Mouse (Mus musculus) heart, adult 2 months (tissue): Measurements from ENCODE around the gene Lbx1. TPM values are rescaled to one million over a fixed set of nuclear protein-coding genes. Genes with fewer than 3 reads are reported as not detected.

Source experiments
- DNase-seq, 2 experiments: peaks; one replicate each; pipeline ENCODE4 v3.0.0; 2021
- H3K27ac ChIP-seq: fragments of 200-600 bp; 2 replicates; pipeline ENCODE4 v1.8.1; 2022
- H3K27me3 ChIP-seq: fragments of 200-500 bp; 2 replicates; pipeline ENCODE4 v1.6.1; 2012; ENCODE audit warnings: mild to moderate bottlenecking, low read length, inconsistent platforms, mixed read lengths; ENCODE audit not compliant: control insufficient read depth, insufficient read depth
- H3K36me3 ChIP-seq: fragments of 200-500 bp; 2 replicates; pipeline ENCODE4 v1.6.1; 2012; ENCODE audit warnings: low read length, inconsistent platforms; ENCODE audit not compliant: control insufficient read depth, insufficient read depth
- H3K4me1 ChIP-seq: fragments of 200-500 bp; 2 replicates; pipeline ENCODE4 v1.6.1; 2011; ENCODE audit warnings: low read length; ENCODE audit not compliant: control insufficient read depth, insufficient read depth
- H3K4me3 ChIP-seq: fragments of 200-600 bp; 2 replicates; pipeline ENCODE4 v1.8.1; 2022
- H3K79me2 ChIP-seq: fragments of 200-500 bp; replicated peaks from 2 replicates; pipeline ENCODE4 v1.6.1; 2012; ENCODE audit warnings: mild to moderate bottlenecking, inconsistent platforms, low read length, moderate library complexity, mixed read lengths; ENCODE audit not compliant: control insufficient read depth, insufficient read depth
- H3K9ac ChIP-seq: fragments of 200-500 bp; 2 replicates; pipeline ENCODE4 v1.6.1; 2012; ENCODE audit warnings: low read depth, mild to moderate bottlenecking, control low read depth, inconsistent platforms, low read length, mixed read lengths
- CTCF ChIP-seq: fragments of 200-600 bp; IDR thresholded peaks from 2 replicates; pipeline ENCODE4 v1.8.1; 2022; ENCODE audit warnings: antibody characterized with exemption, mild to moderate bottlenecking, moderate library complexity
- EP300 ChIP-seq: fragments of 200-500 bp; IDR thresholded peaks from 2 replicates; pipeline ENCODE4 v1.6.1; 2011; ENCODE audit warnings: low read depth, low read length, control low read depth; ENCODE audit not compliant: insufficient read depth
- POLR2A ChIP-seq: fragments of 200-500 bp; IDR thresholded peaks from 2 replicates; pipeline ENCODE4 v1.6.1; 2011; ENCODE audit warnings: mild to moderate bottlenecking, low read depth, low read length, control low read depth; ENCODE audit not compliant: insufficient read depth
- WGBS: fragments of 180-500 bp; shearing (Covaris S2); methylation state at CpG from one replicate; pipeline ENCODE4 v1.1.7; 2018; 5-methylcytosine and 5-hydroxymethylcytosine counted together
- intact Hi-C: fragments of 180-260 bp; cut with DNase I; formaldehyde crosslinking; loops from one replicate; pipeline ENCODE4 v1.15.1; 2025
- polyA plus RNA-seq: library from polyadenylated mRNA; depleted of rRNA; stranded (reverse); fragments of >200 nt; gene quantifications from 2 replicates; pipeline ENCODE4 v1.2.3, GENCODE M21; 2012
- total RNA-seq, 2 experiments: library from RNA; stranded (reverse); gene quantifications; 2 replicates each; pipeline ENCODE4 v1.2.3; 2021

Lbx1 gene
- total and polyA plus RNA-seq, 3 experiments, result 0.14 TPM; not detected in 2

DNA sequence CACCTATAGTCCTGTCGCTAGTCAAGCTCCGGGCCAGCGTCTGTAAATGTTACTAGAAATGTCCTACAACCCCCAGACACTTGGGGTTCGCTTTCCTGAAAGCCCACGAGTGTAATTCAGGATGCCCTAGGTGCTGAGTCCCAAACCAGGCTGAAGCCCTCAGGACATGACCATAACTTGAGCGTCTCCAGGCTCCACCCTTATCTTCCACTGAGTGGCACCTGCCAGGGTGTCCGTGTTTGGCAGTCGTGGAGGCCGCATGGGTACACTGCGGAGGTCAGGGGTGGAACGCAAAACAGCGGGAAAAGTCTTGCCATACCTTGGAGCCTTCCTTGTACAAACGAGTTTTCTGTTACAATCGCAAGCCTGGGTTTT is 3.6 kb downstream of the Lbx1 start:
- DNase-seq, result no peak
- TF ChIP-seq CTCF, result no peak
- TF ChIP-seq POLR2A, result no peak
- no peak for TF ChIP-seq EP300
- 5% methylated on average over 14 of the region's 14 CpGs for WGBS
- H3K4me3 ChIP-seq, result no peak overlapping the region
- H3K27ac ChIP-seq, result no peak overlapping the region
- H3K79me2 ChIP-seq, result no peaks in the 10 kb centered on the region
- intact Hi-C loops, result loop anchor here (10.0 kb wide), 1 partner anchor 477 kb away; the partner anchor contains the start of gene Pax2
- peaks cover 65% of the 10 kb centered on the region for H3K27me3 ChIP-seq
- no peak overlapping the region for H3K9ac ChIP-seq
- peaks cover 4% of the 10 kb centered on the region for H3K4me1 ChIP-seq
- H3K36me3 ChIP-seq, result no peaks in the 10 kb centered on the region

DNA sequence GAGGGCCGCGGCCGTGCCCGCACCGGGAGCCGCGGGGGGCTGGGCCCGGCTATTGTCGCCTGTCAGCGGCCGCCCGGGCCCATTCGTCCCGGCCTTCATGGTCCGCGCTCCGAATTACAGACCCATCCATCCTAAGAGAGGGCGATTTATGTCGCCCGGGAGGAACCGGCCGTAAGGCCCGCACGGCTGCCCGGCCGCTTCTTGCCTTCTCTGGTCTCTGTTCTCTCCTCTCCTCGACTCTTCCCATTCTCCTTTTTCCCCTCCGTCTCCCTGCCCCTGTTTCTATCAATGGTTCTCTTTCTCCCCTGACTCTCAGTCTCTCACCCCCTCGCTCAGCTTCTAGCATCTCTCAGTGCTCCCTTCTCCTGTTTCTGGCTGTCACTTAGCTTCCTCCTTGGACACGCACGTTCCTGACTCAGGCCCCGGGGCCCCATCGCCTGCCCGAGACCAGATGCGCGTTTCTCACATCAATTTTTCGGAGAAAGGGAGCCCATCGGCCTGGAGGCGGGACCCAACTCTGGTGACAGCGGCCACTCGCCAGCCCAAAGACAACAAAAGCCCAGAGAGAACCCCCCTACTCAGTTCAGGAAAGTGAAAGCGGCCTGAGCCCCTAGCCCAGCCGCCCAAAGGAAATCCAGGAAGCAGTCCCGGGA is 4.1 kb downstream of the Lbx1 start:
- Histone ChIP-seq H3K27ac (no peak overlapping the region), H3K79me2 (no peaks in the 10 kb centered on the region), H3K9ac (no peak overlapping the region), H3K36me3 (no peaks in the 10 kb centered on the region), H3K27me3 (peaks cover 67% of the 10 kb centered on the region), H3K4me3 (no peak overlapping the region), H3K4me1 (peaks cover 4% of the 10 kb centered on the region)
- TF ChIP-seq EP300 (no peak), CTCF (no peak), POLR2A (no peak)
- peak; percentile 22 to 57 for DNase-seq
- 2% methylated on average over 44 of the region's 44 CpGs for WGBS
- intact Hi-C loops, result loop anchor here (10.0 kb wide), 1 partner anchor 477 kb away; the partner anchor contains the start of gene Pax2

DNA sequence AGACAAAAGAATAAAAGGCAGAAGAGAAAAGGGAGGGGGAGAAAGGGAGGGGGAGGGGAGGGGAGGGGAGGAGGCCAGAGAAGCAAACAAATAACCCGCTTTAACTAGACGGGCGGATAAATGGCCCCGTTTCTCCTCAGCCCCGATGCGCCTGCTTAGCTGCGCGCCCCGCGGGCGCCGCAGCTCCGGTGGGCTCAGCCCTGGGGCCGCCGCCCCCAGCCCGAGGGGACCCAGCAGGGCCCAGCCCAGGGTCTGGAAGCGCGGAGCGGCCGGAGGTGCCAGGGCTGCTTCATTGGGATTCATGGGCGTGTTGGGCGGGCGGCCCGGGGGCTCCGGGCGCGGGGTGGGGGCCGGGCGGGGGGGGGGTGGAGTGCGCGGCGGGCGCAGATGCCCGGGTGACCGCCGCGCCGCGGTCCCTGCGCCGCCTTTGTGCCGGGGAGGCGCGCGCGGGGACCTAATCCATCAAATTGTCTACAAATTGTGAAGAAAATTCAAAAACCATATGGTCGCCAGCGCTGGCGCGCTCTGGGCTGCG is 4.7 kb downstream of the Lbx1 start:
- intact Hi-C loops, result loop anchor here (10.0 kb wide), 1 partner anchor 476 kb away; the partner anchor contains the start of gene Pax2
- DNase-seq, result no peak

DNA sequence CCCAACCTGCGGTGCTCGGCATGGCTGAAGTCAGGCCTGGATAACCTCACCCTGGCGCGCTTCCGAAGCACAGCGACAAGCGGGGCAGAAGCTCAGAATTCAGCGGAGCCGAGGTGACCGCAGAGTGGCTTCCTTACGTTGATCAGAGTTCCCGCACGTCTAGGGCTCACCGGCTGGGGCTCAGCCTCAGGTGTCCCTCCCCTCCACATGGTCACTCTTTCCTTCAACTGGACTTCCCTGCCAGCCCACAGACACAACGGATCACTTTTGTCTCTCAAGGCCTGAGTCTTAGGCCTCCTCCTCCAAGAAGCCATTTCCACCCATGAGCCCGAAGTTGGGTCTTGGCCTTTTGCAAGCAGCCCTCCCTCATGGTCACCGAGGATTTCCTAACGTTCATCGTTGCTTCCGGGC is 5.4 kb downstream of the Lbx1 start:
- H3K79me2 ChIP-seq, result no peaks in the 10 kb centered on the region
- H3K27me3 ChIP-seq, result peaks cover 61% of the 10 kb centered on the region
- no peak overlapping the region for H3K4me3 ChIP-seq
- H3K9ac ChIP-seq, result no peak overlapping the region
- no peak overlapping the region for H3K27ac ChIP-seq
- peak; percentile 20 to 50 for DNase-seq
- H3K4me1 ChIP-seq, result peaks cover 4% of the 10 kb centered on the region
- intact Hi-C loops, result loop anchor here (10.0 kb wide), 1 partner anchor 475 kb away; the partner anchor contains the start of gene Pax2
- no peak for TF ChIP-seq EP300
- TF ChIP-seq CTCF, result no peak
- no peak for TF ChIP-seq POLR2A
- 6% methylated on average over 20 of the region's 20 CpGs for WGBS
- no peaks in the 10 kb centered on the region for H3K36me3 ChIP-seq

More for the DNA sequence above, 4.7 kb downstream of the Lbx1 start:
- Histone ChIP-seq H3K4me1 (peaks cover 4% of the 10 kb centered on the region), H3K9ac (no peak overlapping the region), H3K79me2 (no peaks in the 10 kb centered on the region), H3K27me3 (peaks cover 62% of the 10 kb centered on the region), H3K4me3 (no peak overlapping the region), H3K27ac (no peak overlapping the region), H3K36me3 (no peaks in the 10 kb centered on the region)
- WGBS, result 4% methylated on average over 33 of the region's 51 CpGs
- no peak for TF ChIP-seq CTCF
- no peak for TF ChIP-seq POLR2A
- no peak for TF ChIP-seq EP300

DNA sequence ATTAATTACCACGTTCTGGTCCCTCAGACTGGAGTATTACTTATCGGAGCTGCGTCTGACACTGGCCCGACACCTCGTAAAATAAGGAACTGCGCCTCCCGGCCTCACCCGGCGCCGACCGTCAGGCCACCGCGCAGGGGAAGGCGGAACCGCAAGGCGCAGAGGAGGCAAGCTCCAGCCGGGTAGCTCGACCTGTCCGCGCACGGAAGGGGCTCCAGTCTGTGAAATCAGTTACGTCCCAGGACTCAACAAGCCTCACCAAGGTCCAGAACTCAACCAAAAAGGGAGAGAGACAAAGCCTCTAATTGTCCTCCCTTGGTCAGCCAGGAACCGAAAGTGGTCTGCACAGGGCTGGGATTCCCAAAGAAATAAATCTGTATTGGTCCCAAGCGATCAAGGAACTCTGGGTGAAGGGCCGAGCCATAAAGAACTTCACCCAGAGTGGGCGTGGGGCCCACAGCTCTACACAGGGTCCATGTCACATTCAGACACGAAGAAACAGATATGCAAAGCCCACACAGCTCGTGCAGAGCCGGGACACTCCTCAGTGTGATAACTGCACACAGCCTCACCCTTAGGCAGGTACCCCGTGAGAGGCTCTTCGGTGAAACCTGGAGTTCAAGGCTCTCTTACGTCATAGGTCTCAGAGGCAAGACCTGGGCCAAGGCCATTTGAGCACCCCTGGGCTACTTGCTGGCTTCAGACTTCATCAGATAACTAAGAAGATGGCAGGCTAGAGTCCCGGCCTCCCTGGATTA is 6.1 kb downstream of the Lbx1 start:
- no peak overlapping the region for H3K27ac ChIP-seq
- peaks cover 4% of the 10 kb centered on the region for H3K4me1 ChIP-seq
- H3K36me3 ChIP-seq, result no peaks in the 10 kb centered on the region
- intact Hi-C loops, result loop anchor here (5.0 to 10.0 kb wide), 3 partner anchors 72 to 475 kb away; partner anchors contain the start of genes Btrc and Pax2
- no peaks in the 10 kb centered on the region for H3K79me2 ChIP-seq
- TF ChIP-seq EP300, result no peak
- no peak for TF ChIP-seq CTCF
- no peak for TF ChIP-seq POLR2A
- peak; percentile 50 to 59 for DNase-seq
- peaks cover 58% of the 10 kb centered on the region for H3K27me3 ChIP-seq
- peak overlapping the region; percentile 39 for H3K4me3 ChIP-seq
- no peak overlapping the region for H3K9ac ChIP-seq
- 2% methylated on average over 33 of the region's 33 CpGs for WGBS

DNA sequence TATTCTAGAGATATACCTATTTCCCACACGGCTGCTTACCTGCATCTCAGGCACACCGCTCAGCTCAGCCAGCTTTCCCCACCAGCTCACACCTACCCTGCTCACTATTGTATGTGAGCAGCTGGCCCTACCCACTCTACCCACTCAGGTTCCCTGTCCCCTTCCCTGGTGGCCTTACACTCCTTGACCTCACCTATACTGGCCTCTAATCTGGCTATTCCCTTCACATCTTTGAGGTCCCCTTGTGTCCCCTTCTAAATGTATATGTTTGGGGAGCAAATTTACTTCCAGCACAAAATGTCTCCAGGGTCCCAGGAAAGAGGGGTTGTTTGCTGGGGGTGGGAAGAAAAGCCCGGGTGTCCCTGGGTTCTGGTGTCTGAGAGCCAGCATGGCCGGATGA is 6.8 kb downstream of the Lbx1 start:
- no peak for DNase-seq
- intact Hi-C loops, result loop anchor here (5.0 kb wide), 2 partner anchors 71 to 134 kb away; partner anchors contain the start of gene Btrc
- no peaks in the 10 kb centered on the region for H3K79me2 ChIP-seq
- peaks cover 57% of the 10 kb centered on the region for H3K27me3 ChIP-seq
- H3K27ac ChIP-seq, result no peak overlapping the region
- WGBS, result 18% methylated on average over 4 of the region's 4 CpGs
- peaks cover 6% of the 10 kb centered on the region for H3K4me1 ChIP-seq
- TF ChIP-seq CTCF (no peak), EP300 (no peak), POLR2A (no peak)
- H3K36me3 ChIP-seq, result no peaks in the 10 kb centered on the region
- no peak overlapping the region for H3K9ac ChIP-seq
- no peak overlapping the region for H3K4me3 ChIP-seq
